Mouse (Mus musculus) retina, adult 2 months (tissue): Measurements from ENCODE around the gene Ppp2r5a.

Experiments
- DNase-seq: peaks from one replicate; pipeline ENCODE4 v3.0.0-alpha.2; 2012; ENCODE audit warnings: low read depth, low spot score

Gene Ppp2r5a

DNA sequence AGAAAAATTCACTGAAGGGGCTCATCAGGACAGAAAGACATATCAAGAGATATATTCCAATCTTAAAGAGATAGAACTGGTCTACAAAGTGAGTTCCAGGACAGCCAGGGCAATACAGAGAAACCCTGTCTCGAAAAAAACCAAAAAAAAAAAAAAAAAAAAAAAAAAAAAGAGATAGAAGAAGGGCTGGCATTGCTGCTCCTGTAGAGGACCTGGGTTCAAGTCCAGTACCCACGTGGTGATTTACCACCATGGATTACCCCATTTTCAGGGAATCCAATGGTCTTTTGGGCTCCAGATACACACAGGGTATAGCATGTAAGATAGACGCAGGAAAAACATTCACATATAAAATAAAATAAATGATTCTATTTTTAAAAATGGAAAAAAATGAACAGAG, 22.2 kb downstream of the Ppp2r5a start:
- no peak for DNase-seq

GRCm38 (mm10) chr1:191378080-191378479, 25.0 kb downstream of the Ppp2r5a start:
- DNase-seq = no peak

DNA sequence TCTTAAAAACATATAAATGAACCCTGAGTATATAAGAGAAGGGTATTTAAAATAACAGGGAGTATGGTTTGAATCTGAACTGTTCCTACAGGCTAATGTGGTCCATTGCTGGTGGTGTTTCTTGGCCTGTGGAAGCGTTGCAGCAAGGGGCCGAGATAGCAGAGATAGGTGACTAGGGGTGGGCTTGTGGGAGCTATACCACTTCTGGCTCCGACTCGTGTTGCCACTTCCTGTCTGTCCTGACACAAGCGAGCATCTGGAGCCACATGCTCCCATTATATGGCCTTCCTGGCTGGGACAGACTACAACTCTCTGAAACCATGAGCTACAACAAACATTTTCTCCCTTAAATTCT, 27.5 kb downstream of the Ppp2r5a start:
- no peak for DNase-seq

GRCm38 (mm10) chr1:191374993-191375643, 28.0 kb downstream of the Ppp2r5a start:
- no peak for DNase-seq

GRCm38 (mm10) chr1:191369140-191369539, 33.9 kb downstream of the Ppp2r5a start:
- DNase-seq = no peak

DNA sequence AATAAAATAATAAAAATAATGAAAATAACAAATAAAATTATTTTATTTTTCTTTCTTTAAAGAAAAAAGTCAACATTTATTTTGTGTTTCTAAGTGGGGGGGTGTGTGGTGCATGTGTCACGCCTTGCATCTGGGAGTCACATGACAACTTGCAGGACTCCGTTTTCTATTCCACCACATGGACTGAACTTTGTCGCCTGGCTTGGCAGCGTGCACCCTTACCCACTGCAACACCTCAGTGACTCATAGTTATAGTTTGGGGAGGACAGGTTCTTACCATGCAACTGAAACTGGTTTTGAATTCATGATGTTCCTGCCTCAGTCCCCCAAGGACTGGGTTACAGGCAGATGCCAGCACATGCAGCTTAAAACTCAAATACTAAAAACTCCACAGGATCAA, 34.9 kb downstream of the Ppp2r5a start:
- DNase-seq = no peak

- DNase-seq = peak; percentile 15
Measured at GRCm38 (mm10) chr1:191364477-191364876, 38.6 kb downstream of the Ppp2r5a start.

GRCm38 (mm10) chr1:191362412-191362811, 40.7 kb downstream of the Ppp2r5a start:
- no peak for DNase-seq

DNA sequence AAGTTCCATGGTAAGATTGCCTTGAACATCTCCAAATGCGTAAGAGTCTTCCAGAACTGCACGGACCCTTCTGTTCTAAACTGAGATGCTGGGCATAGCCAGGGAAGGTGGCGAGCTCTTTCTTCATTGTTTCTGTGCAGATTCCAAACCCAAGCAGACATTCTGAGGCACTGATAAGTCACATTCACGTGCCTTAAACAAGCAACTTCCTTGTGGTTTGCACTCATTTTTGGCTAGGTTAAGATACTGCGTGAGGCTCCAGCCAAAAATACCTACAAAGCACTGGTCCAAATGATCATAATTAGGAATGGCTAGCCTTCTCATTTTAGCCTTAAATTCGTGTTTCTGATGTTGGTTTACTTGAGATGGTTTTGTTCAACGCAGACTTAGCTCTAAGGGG, 43.6 kb downstream of the Ppp2r5a start:
- DNase-seq = no peak

GRCm38 (mm10) chr1:191356936-191357335, 46.1 kb downstream of the Ppp2r5a start:
- DNase-seq = no peak

- DNase-seq = no peak
Measured at GRCm38 (mm10) chr1:191353836-191354235, 49.2 kb downstream of the Ppp2r5a start.

DNA sequence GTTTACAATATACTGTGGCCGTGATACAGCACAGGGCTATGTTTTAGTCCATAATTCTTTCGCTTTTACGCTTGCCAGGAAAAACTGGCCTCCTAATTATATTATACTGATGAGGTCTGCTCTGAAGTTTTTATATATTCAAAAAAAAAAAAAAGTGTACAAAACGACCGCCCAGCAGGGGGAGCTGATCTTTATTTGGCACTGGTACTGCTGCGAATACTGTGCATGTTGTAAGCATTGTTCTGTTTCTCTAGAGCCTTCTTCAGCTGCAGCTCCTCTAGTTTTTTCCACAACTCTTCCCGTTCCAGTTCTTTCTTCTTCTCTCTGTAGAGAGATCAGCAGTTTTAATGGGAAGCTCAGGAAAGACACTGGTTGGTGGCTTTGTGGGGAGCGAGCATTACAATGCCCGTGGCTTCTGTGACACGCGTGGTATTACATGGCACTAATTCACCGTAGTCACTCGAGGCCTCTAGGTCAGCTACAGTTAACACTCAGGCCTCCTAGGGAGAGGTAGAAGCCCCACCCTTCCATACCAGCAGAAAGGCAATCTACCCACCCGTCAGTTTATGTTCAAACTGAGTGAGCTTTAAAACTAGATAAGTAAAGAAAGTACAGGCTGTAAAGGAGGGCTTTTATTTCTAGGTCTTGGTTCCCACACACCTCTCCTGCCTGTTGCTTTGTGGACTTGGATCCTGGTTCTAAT, 50.1 kb downstream of the Ppp2r5a start:
- peak; percentile 8 for DNase-seq

- DNase-seq = no peak
Measured at GRCm38 (mm10) chr1:191350355-191350754, 52.7 kb downstream of the Ppp2r5a start.

- DNase-seq = no peak
Measured at GRCm38 (mm10) chr1:191349486-191350037, 53.5 kb downstream of the Ppp2r5a start.

DNA sequence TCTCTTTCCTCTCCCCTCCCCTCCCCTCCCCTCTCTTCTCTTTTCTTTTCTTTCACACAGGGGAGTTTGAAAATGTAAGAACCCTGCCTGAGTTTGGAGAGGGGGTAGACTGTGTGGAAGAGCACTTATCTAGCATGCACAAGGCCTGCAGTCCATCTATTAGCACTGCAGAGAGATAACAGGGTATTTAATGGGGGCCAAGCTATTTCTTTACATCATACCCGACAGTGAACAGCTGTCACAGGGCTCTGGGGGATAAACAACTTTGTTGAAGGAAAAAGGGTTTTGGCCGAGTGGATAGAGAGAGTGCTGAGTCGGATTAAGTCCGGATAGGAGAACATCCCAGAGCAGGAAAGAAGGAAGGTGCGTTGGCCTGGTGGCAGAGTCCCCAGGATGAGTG, 54.1 kb downstream of the Ppp2r5a start:
- DNase-seq = no peak

DNA sequence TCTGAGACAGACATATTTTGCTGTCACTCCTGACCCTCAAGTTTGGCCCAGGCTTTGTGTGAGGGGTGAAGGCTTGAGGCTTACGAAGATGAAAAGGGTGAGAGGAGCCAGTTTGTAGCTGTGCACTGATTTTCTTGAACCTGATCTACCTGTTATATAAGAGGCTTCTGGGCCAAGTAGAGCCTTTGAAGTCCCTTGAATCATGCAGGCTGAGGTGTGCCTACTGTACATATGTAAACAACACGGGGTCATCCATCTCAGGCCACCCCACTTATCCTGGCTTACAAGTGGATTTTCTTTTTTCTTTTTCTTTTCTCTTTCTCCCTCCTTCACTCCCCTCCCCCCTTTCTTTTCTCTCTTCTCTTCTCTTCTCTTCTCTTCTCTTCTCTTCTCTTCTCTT, 54.5 kb downstream of the Ppp2r5a start:
- no peak for DNase-seq

GRCm38 (mm10) chr1:191347602-191348001, 55.5 kb downstream of the Ppp2r5a start:
- DNase-seq = no peak

GRCm38 (mm10) chr1:191340530-191340929, 62.5 kb downstream of the Ppp2r5a start:
- DNase-seq = no peak

- no peak for DNase-seq
Measured at GRCm38 (mm10) chr1:191339876-191340275, 63.2 kb downstream of the Ppp2r5a start.

DNA sequence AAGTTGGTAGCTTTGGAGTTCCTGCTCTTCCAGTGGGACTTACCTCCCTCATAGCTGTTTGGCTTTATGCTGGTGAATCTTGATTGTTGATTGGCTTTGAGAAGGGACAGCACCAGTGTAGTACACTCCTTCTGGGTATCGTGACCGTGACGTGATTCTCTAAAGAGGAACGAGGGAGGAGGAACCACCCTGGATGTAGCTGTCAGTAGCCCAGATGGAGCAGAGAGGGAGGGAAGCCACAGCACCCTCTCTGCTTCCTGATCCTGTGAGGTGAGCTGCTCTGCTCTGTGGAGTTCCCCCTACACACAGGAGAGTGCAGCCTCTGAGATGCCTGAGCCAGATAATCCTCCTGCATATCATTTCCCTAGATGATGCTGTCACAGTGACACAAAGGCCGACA, 68.6 kb downstream of the Ppp2r5a start:
- DNase-seq = no peak

- no peak for DNase-seq
Measured at GRCm38 (mm10) chr1:191330356-191330755, 72.7 kb downstream of the Ppp2r5a start.

DNA sequence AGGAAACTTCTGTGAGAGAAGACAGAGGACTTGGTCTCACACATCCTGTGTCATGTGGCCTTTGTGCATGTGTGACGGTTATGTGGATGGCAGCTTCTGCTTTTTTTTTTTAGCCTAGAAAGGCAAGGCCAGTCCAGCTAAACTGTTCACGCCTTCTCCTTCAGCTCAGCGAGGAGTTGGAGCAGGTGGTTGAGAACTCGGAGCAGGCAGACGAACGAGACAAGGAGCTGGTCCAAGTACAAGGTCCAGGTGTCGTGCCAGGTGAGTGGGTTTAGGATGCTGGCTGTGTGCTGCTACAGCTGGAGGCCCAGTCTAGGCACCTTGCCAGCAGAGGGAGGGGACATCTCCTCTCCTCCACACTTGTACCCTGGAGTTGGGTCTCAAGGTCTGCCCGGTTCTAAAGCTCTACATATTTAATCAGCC, 75.0 kb downstream of the Ppp2r5a start:
- no peak for DNase-seq

- DNase-seq = no peak
Measured at GRCm38 (mm10) chr1:191327258-191327657, 75.8 kb downstream of the Ppp2r5a start.
